Mouse (Mus musculus): ENCODE data around the gene Limch1.

The Limch1 gene

GRCm38 (mm10) chr5:66746761-66747160 is 1.1 kb downstream of the Limch1 start:
- DNase-seq (ENCODE audit: low read depth, low spot score): no peak

GRCm38 (mm10) chr5:66747761-66748430 is 2.3 kb downstream of the Limch1 start:
- DNase-seq (ENCODE audit: low read depth, low spot score): no peak

GRCm38 (mm10) chr5:66748448-66749115 is 3.0 kb downstream of the Limch1 start:
- no peak for DNase-seq (ENCODE audit: low read depth, low spot score)

- no peak for DNase-seq (ENCODE audit: low read depth, low spot score)
Observed at GRCm38 (mm10) chr5:66750641-66751040, 5.0 kb downstream of the Limch1 start.

- DNase-seq (ENCODE audit: low read depth, low spot score): no peak
Observed at GRCm38 (mm10) chr5:66751332-66751980, 5.8 kb downstream of the Limch1 start.

GRCm38 (mm10) chr5:66753620-66754019 is 8.0 kb downstream of the Limch1 start:
- DNase-seq (ENCODE audit: low read depth, low spot score): no peak

GRCm38 (mm10) chr5:66756821-66757705 is 11.4 kb downstream of the Limch1 start:
- DNase-seq (ENCODE audit: low read depth, low spot score): no peak

GRCm38 (mm10) chr5:66757706-66758237 is 12.1 kb downstream of the Limch1 start:
- DNase-seq (ENCODE audit: low read depth, low spot score): no peak

GRCm38 (mm10) chr5:66759354-66759753 is 13.7 kb downstream of the Limch1 start:
- DNase-seq (ENCODE audit: low read depth, low spot score): no peak

- DNase-seq (ENCODE audit: low read depth, low spot score): peak; percentile 43
Observed at GRCm38 (mm10) chr5:66760747-66761146, 15.1 kb downstream of the Limch1 start.

GRCm38 (mm10) chr5:66762006-66762405 is 16.4 kb downstream of the Limch1 start:
- no peak for DNase-seq (ENCODE audit: low read depth, low spot score)

- DNase-seq (ENCODE audit: low read depth, low spot score): no peak
Observed at GRCm38 (mm10) chr5:66764129-66764528, 18.5 kb downstream of the Limch1 start.

- no peak for DNase-seq (ENCODE audit: low read depth, low spot score)
Observed at GRCm38 (mm10) chr5:66765911-66766310, 20.3 kb downstream of the Limch1 start.

- no peak for DNase-seq (ENCODE audit: low read depth, low spot score)
Observed at GRCm38 (mm10) chr5:66768034-66768433, 22.4 kb downstream of the Limch1 start.

- no peak for DNase-seq (ENCODE audit: low read depth, low spot score)
Observed at GRCm38 (mm10) chr5:66769070-66769469, 23.4 kb downstream of the Limch1 start.

- DNase-seq (ENCODE audit: low read depth, low spot score): no peak
Observed at GRCm38 (mm10) chr5:66769558-66769957, 23.9 kb downstream of the Limch1 start.

GRCm38 (mm10) chr5:66777999-66778710 is 32.5 kb downstream of the Limch1 start:
- no peak for DNase-seq (ENCODE audit: low read depth, low spot score)

GRCm38 (mm10) chr5:66780371-66780770 is 34.7 kb downstream of the Limch1 start:
- no peak for DNase-seq (ENCODE audit: low read depth, low spot score)

- no peak for DNase-seq (ENCODE audit: low read depth, low spot score)
Observed at GRCm38 (mm10) chr5:66781507-66781906, 35.9 kb downstream of the Limch1 start.

- DNase-seq (ENCODE audit: low read depth, low spot score): no peak
Observed at GRCm38 (mm10) chr5:66782851-66783250, 37.2 kb downstream of the Limch1 start.
